Mouse (Mus musculus) frontal cortex, postnatal 36 days (tissue): Measurements from ENCODE around the gene Cryl1.

Experiments used
- DNase-seq, 2 experiments: peaks; one replicate each; pipeline ENCODE4 v3.0.0; 2022; ENCODE audit warnings: low spot score in 2 of 2

Gene Cryl1

DNA sequence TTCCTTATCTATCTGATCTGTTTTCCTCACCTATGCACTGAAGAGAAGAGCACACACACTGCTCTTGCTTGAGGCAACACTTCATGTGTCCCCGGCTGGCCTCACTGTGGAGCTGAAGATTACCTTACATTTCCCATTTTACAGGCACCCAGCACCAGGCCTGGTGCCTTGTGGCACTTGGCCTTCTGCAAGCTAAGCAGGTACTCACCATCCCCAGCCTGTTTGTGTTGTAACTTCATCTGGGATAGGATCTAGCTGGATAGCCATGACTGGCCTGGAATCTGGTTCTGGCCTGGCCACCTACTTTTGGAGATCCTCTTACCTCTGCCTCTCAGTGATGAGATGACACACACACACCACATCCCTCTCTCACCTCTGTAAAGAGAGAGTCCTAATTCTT lies 79.5 kb downstream of the Cryl1 start:
- DNase-seq, result no peak

DNA sequence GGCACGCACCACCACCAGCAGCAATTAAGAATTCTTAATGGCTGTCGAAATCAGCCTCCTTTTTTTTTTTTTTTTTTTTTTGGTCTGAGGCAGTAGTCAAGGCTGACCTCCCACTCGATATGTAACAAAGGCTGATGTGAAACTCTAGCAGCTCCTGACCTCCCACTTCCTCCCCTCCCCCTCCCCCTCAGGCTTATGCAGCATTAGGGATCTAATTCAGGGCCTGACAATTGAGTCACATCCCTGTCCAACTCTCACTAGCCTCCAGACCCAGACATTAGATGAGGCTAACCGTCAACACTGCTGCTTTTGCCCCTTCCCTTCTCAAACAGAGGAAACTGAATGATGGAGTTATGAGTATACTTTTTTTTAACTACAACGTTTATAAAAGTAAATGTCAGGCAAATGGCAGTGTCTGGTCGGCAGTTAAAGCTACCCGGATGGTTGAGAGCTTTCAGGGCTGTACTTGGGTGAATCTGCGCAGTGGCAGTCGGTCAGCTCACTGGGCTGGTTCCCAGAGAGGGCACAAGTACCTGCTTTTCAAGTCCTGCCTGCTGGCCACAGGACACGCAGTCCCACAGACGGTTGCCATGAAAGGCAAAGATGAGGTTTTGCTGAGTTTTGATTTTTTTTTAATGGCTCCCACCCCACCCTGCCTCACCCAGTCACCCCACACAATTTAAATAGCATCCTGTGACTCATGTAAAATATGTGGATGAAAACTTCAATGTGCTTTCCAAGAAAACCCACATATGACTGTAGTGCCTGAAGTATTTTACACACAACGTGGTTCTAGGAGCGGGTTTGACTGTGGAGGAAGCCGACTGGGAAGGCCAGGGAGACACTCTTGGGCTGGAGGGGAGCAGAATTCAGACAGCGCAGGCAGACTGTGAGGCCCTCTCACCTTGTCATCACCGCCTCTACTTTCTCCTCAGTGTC lies 81.4 kb downstream of the Cryl1 start:
- DNase-seq, result no peak

DNA sequence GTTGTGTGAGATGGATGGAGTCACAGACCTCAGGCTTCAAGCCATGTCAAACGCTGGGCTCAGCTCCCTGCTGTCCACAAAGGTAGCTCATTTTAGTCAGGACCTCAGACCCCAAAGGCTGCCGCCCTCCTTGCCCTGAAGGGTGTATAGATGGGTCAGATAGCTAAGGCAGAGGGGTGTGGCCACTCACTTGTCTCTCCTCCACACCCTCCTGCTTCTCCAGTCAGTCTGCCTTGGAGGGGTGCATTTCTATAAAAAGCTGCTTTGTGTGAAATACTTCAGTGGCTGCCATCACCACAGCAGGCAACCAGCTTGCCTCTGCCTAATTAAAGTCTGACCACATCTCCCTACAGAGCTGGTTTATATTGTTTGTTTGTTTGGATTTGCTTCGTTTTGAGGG lies 82.4 kb downstream of the Cryl1 start:
- no peak for DNase-seq

DNA sequence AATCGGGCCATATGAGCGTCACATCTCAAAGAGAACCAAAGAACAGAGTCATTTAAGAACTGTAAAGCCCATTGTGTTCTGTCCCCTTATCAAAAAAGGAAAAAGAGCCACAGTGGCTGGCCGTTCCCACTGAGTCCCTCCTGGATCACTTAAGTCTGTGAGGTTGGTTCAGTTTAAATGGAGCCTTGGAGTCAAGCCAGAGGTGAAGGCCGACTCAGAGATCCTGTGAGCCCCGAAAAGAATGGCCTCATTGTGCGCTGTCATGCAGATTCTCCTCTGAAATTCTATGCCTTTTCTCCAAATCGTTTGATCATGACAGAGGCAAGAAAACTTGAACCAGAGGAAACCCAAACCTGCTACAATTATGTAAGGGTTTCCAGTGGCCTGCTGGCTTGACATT lies 82.8 kb downstream of the Cryl1 start:
- no peak for DNase-seq

DNA sequence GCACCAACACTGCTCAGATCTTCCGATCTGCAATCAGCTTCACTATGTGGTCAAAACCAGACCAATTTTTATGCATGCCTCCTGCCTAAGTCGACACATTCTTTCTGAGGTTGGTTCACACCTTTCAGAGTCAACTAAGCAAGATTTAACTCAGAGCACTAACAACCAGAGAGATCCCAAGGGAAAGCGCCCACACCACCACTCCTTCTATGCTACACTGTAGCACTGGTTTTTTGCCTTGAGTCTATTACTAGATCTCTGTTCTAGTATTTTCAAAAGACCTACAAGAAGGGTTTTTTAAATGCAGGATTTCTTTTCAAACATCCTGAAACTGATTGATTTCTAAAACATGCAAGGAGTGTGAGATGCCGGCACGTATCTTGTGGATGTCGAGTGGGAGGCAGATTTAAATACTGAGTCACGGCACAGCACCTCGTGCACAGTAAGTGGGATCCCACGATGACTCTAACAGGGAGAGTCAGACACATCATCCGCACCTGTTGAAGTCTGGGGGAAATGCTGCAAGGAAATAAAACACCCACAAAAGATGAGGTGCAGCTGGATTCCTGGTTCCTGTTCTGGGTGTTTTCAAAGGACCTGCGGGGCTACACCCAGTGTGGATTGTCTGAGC lies 96.6 kb downstream of the Cryl1 start:
- peak; percentile 38 to 68 for DNase-seq

DNA sequence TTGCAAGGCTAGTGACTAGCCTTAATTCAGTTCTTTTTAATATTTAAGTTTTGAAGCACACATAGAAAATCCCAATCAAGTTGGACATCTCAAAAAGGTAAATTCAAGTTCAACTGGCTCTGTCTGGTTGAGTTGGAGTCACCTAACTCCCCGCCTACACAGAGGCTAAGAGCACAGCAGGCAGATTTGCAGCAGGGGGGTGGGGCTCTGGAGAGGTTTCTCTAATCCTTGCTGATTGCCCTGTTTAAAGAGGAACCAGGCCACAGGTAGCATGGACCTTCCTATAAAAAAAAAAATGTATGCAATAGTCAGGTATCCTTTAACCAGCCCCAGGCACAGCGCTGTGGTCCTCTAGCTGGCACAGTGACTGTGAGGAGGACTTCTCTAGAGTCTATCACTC lies 97.8 kb downstream of the Cryl1 start:
- no peak for DNase-seq

DNA sequence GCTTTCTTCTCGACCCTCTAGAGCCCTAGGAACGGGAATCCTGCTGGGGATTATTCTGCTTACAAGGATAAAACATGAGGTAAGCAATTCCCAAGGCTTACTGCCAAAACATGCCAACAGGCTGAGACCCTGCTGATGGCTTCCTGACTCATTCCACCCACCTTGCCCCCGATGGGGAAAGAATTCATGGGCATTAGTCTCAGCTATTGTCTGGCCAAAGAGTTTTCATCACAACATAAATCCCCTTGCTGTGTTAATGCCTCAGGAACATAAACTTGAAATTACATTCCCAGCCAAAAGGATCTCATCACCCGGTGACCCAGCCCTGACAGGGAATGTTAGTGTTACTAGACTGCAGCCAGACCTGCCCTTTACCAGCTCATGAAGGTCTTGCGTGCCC lies 100.7 kb downstream of the Cryl1 start:
- no peak for DNase-seq

DNA sequence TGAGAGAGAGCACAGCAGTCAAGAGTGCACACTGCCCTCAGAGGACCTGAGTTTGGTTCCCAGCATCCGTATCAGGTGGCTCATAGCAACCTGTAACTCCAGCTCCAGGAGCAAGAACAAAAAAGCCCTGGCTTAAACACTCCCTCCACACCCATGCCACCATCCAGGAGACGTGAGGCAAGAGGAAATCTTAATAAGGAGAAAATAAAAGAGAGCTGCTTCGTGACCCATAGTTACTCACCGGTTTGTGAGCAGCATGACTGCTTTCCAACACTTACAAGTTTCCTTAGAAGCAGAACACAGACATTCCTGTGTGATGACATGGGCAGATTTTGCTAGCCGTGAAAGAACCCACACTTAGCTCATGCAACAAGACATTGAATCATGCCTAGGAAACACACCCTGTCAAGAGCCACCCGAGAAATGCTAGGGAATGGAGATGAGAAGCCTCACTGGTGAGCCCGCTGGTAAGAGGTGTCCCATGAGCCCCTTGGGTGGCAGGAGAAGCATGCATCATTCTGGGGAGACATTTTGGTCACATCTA lies 106.9 kb downstream of the Cryl1 start:
- no peak for DNase-seq

DNA sequence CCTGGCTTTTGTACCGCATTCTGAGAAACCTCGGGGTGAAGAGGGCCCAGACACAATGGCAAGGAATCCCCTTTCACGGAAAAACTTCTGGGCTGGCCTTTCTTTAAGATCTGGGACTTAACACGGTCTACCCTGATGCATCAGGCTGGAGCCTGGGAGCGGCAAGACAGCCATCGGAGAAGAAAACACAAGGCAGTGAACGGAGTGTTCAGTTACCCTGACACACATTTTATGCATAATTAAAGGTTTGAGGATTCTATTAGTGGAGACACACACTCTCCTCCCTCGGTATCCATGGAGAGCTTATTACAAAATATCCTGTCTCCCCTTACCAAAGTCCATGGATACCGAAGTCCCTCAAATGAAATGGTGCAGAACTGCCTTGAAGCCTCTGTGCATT lies 109.2 kb downstream of the Cryl1 start:
- no peak for DNase-seq

DNA sequence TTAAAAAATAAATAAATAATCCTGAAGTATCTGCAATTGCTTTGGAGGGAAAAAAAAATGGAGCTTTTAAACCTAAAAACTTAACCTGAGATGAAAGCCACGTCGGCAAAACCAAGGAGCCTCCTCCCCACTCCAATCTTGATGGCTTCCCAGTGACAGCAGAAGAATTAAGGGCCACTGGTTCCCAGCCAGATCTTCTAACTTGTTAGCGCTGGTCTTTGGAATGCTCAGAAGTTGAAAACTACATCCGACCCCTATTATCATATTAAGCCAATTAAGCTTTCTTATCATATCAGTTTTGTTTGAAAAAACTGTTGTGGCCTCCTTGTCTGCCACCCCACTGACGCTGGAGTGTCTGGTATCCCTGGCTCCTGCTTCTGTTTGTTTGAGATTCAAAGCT lies 114.5 kb downstream of the Cryl1 start:
- no peak for DNase-seq

DNA sequence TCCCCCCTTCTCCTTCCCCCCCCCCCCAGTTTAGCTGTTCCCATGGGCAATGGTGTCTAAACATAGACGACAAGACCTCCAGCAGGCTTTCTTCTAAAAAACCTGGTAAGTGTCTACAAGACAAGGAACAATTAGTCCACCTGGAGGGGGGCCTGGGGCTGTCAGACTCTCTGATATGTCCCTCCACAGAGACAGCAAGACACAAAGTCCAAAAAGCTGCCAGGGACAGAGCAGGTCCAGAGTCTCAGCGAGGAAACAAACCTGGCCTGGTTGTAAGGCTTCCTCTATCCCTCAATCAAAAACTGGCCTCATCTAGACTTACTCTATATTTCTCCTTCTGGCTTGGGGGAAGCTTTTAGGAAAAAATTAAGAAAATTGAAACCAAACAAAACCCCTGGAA lies 115.7 kb downstream of the Cryl1 start:
- no peak for DNase-seq

DNA sequence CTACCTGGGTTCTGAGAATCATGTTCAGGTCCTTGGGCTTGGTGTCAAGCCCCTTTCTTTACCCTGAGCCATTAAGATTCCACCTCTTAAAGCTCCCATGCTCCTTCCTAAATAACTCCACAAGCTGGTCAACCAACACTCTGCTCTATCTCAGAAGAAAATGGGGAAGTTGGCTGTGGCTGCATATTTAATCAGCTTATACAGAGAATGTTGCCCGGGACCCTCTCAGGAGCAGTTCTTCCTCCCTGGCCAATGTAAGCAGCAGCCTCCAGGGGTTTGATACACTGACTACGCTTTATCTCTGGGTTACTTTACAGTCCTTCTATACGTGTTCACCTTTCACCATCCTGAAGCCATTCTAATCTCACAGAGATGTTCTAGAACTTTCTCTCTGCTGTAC lies 117.5 kb downstream of the Cryl1 start:
- no peak for DNase-seq

DNA sequence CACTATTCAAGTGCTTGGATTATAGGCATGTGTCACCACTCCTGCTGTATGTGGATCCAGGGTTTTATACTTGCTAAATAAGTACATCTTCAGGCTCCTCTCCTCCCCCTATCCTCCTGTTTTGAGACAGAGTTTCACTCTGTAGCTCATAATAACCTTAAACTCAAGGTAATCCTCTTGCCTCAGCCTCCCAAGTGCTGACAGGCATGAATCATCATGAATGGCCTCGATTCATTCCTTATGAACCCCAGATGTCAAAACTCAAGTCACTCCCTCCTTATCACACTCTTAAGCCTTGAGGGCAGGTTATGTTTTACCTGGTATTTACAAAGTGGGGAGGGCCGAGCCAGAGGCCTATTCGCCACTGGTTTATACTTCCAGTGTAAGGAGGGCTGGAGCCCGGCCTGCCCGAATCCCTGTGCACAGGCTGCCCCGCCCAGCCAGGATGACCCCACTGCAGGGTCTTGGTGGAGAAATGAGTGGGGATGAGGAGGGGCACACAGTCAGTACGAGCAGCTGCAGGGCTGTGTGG lies 121.8 kb downstream of the Cryl1 start:
- DNase-seq, result no peak

DNA sequence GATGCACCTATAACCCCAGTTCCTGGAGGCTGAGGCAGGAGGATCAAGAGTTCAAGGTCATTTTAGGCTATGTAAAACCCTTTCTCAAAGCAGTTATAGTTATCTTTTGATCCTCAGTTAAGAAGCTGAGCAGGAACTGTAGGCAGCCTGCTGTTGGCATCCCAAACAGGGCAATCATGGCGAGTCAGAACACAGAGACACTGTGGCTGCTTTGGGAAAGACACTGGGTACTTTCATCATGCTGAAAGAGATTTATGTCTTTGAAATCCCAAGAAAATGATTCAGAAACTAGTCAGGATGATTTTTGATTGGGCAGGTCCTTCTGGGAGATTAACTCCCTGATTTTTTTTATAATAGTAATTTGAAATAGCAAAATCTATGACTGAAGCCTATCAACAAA lies 126.0 kb downstream of the Cryl1 start:
- no peak for DNase-seq

DNA sequence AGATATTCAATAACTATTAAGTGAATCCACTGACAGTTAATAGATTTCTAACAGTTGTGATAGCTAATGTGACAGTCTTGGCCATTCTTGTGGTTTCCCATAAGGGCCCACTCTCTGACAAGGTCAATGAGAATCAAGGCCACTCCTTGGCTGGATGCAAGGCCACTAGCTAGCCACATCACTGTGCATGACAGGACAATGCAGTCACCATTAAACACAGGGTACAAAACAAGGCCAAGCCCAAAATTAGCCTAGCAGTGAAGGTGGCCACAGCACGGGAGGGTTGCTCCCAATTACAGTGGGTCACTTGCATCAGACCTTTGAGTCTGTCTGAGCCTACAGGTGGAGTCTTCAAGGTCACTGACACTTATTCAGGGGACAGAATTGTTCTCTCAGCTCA lies 126.5 kb downstream of the Cryl1 start:
- DNase-seq, result no peak

DNA sequence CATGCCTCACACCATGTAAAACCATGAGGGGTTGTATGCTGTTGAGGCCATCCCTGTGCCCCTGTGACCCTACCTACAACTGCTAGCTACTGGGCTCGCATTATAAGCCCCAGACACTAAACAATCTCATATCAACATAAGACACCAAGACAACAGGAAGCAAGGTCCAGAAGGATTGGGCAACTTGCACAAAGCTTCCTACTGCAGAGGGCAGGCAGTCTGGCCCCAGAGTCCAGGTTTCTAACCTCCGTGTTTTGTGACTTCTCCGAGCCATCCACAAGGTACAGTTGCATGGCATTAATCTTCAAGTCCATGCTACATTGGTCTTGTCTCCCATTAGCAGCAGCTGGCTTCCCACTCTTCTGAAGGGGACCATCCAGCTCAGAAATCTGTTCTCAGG lies 129.4 kb downstream of the Cryl1 start:
- no peak for DNase-seq

DNA sequence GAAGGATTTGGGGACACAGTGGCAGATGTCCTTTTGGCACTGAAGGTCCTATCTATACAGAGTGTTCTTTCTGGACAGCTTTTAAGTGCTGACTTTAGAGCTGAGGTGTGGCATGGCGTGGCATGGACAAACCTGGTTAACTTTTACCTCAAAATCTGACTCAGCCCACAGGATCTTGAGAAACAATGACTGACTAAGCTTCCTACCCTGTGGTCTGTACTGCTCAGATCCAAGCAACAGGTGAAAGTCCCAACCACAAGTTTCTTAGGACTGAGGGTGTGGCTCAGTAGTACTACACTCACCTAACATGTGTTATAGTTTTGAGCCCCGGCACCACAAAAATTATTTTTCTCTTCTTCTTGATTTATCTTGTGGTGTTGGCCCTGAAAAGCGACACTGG lies 130.0 kb downstream of the Cryl1 start:
- DNase-seq, result no peak

DNA sequence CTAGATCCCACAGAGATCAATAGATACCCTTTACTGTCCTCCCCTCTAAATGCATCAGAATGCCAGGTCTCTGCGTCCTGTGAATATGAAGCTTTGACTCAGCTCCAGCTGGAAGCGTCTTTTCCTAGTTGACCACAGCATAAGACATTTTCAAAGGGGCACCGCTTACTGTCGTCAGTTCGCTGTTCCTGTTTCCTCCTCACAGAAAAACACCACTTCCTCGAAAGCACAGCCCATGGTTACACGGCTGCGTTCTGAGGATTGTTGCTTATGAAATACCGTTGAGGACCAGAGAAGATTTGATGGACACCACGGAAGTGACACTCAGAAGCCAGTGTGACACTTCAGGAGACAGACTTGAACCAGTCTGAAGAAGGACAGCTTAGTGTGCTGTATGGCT lies 134.4 kb downstream of the Cryl1 start:
- no peak for DNase-seq

DNA sequence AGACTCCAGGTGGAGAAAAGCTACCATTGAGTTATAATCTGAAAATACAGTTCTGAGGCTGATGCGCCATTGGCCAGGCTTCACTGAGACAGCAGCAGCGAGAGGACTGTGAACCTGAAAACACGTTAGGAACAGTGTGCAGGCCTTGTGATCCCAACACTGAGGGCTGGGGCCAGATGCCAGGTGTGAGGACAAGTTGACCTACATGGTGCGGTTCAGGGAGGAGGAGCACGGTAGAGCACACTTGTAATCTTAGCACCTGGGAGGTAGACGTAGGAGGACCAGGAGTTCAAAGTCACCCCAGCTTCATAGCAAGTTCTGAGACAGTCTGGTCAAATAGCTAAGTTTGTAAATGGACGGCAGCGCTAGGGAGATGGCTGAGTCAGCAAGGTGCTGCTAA lies 139.0 kb downstream of the Cryl1 start:
- DNase-seq, result no peak

DNA sequence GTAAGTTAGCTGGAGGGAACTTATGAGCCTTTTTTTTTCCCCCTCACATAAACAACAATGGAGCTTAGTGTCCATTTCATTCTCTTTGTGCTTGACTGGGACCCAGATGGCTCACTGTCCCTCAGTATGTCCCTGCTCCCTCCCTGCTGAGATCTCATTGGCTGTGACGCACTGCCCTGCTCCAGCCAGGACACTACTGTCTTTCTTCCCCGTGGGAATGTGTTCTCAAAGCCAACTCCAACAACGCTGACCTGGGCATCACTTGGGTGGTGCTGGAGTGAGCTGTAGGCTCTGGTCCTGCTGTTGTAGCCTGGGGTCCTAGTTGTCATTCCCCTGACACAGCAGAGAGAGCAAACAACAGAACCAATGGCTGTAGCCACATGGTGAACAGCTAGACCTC lies 149.7 kb downstream of the Cryl1 start:
- DNase-seq, result no peak

DNA sequence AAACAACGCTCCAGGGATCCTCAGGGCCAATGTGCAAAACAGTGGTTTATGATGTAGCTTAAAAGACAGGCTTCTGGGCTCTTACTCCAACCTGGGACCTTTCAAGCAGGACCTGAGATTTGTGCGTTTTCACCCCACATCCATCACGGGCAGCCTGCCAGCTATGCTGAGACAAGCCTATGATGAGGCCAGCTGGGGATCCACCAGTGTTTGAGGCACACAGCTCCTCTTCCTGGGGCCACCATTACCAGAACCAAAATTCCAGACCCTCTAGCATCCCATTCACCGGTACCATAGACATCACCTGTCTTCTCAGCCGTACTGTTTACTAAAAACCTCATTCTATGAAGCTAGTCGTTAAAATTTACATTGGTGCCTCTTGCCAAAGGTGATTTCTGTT lies 151.8 kb downstream of the Cryl1 start:
- DNase-seq, result no peak

DNA sequence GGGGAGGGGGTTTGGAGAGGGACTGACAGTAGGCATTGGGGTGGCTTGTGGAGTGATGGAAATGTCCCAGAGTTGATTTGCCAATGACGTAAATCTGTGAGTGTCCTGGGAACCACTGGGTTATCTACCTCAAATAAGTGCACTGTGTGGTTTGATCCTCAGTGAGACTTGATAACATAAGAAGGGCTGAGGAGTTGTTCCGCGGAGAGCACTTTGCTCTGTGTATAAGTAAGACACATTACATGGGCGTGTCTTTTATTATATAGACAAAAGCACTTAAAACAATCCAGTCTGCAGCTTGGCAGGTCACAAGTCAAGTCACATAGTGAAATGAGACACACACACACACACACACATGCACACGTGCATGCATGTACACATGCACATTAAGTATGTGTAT lies 155.4 kb downstream of the Cryl1 start:
- DNase-seq, result no peak

DNA sequence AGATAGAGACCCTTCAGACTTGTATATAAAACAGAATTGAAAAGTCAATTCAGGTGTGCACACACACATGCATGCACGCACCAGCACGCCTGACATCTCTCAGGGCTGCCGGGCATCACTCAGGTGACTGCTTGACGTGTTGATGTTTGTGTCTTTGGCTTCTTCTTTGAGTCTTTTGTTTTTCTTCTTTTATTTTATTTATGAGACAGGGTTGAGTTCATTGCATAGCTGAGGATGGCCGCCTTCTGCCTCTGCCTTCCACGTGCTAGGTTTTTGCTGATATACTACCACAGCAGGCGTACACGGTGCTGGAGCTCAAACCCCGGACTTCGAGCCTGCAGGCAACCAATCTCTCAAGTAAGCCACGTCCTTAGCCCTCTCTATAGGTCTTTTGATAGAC lies 163.1 kb downstream of the Cryl1 start:
- no peak for DNase-seq
